Mouse (Mus musculus) erythroid progenitor cell, adult 5-6 weeks (primary cell): ENCODE data around the gene Tas2r126. TPM values are rescaled to one million over a fixed set of nuclear protein-coding genes. Genes with fewer than 3 reads are reported as not detected.

ENCODE experiments used
- ATAC-seq: replicated peaks from 2 replicates; pipeline ENCODE4 v1.8.0; 2016; ENCODE audit warnings: moderate number of reproducible peaks, mild to moderate bottlenecking, moderate TSS enrichment, inconsistent platforms; ENCODE audit not compliant: poor library complexity, low FRiP score, severe bottlenecking
- total RNA-seq, 2 experiments: library from RNA; stranded (forward) in 1 of 2; stranded (reverse) in 1 of 2; fragments of 150-400 nt in 1 of 2; fragments of 186-747, 209-891 nt in 1 of 2; gene quantifications; 2 replicates each; pipeline versions ENCODE4 v1.2.3 to v1.2.4; 2015 to 2017; ENCODE audit warnings: low replicate concordance in 2 of 2

Tas2r126 gene
- total RNA-seq, 2 experiments from 2014 or later = not detected

GRCm38 (mm10) chr6:42476235-42476634 is 41.9 kb downstream of the Tas2r126 start, which contains the start of gene Olfr457:
Gene Olfr457 (minus strand): TSS chr6:42476335.
- ATAC-seq = no peak

- ATAC-seq = no peak
Observed at GRCm38 (mm10) chr6:42484633-42485032, 50.3 kb downstream of the Tas2r126 start.

Other genes with a start within 250 kb of the Tas2r126 start
- gene Tas2r144, start 219.2 kb upstream of the Tas2r126 start, total RNA-seq (2015; ENCODE audit: low replicate concordance) = not detected in 2 replicates
- not detected in 2 replicates for gene Tas2r144, start 219.2 kb upstream of the Tas2r126 start, total RNA-seq (2017; ENCODE audit: low replicate concordance)
- 5.4 and 20.1 TPM in 2 replicates for gene Gstk1, start 188.6 kb upstream of the Tas2r126 start, total RNA-seq (2015; ENCODE audit: low replicate concordance)
- gene Gstk1, start 188.6 kb upstream of the Tas2r126 start, total RNA-seq (2017; ENCODE audit: low replicate concordance) = 2.1 and 3.8 TPM in 2 replicates
- gene Tmem139, start 172.6 kb upstream of the Tas2r126 start, total RNA-seq (2015; ENCODE audit: low replicate concordance) = not detected in 2 replicates
- not detected in 2 replicates for gene Tmem139, start 172.6 kb upstream of the Tas2r126 start, total RNA-seq (2017; ENCODE audit: low replicate concordance)
- gene Casp2, start 169.6 kb upstream of the Tas2r126 start, total RNA-seq (2015; ENCODE audit: low replicate concordance) = 66.3 and 108 TPM in 2 replicates
- gene Casp2, start 169.6 kb upstream of the Tas2r126 start, total RNA-seq (2017; ENCODE audit: low replicate concordance) = 46.6 and 60.7 TPM in 2 replicates
- 1.3 TPM in 1 of 2 replicates, not detected in the other for gene Clcn1, start 147.8 kb upstream of the Tas2r126 start, total RNA-seq (2015; ENCODE audit: low replicate concordance)
- 0.38 TPM in 1 of 2 replicates, not detected in the other for gene Clcn1, start 147.8 kb upstream of the Tas2r126 start, total RNA-seq (2017; ENCODE audit: low replicate concordance)
- gene Fam131b, start 109.9 kb upstream of the Tas2r126 start, total RNA-seq (2015; ENCODE audit: low replicate concordance) = not detected in 2 replicates
- gene Fam131b, start 109.9 kb upstream of the Tas2r126 start, total RNA-seq (2017; ENCODE audit: low replicate concordance) = not detected in 2 replicates
- gene Zyx, start 84.9 kb upstream of the Tas2r126 start, total RNA-seq (2015; ENCODE audit: low replicate concordance) = 37.3 and 45.0 TPM in 2 replicates
- 5.9 and 12.8 TPM in 2 replicates for gene Zyx, start 84.9 kb upstream of the Tas2r126 start, total RNA-seq (2017; ENCODE audit: low replicate concordance)
- not detected in 2 replicates for gene Epha1, start 61.3 kb upstream of the Tas2r126 start, total RNA-seq (2015; ENCODE audit: low replicate concordance)
- gene Epha1, start 61.3 kb upstream of the Tas2r126 start, total RNA-seq (2017; ENCODE audit: low replicate concordance) = not detected in 2 replicates
- not detected in 2 replicates for gene Tas2r143, start 34.3 kb upstream of the Tas2r126 start, total RNA-seq (2015; ENCODE audit: low replicate concordance)
- gene Tas2r143, start 34.3 kb upstream of the Tas2r126 start, total RNA-seq (2017; ENCODE audit: low replicate concordance) = not detected in 2 replicates
- not detected in 2 replicates for gene Tas2r135, start 29.1 kb upstream of the Tas2r126 start, total RNA-seq (2015; ENCODE audit: low replicate concordance)
- not detected in 2 replicates for gene Tas2r135, start 29.1 kb upstream of the Tas2r126 start, total RNA-seq (2017; ENCODE audit: low replicate concordance)
- gene Olfr458, start 30.7 kb downstream of the Tas2r126 start, total RNA-seq (2015; ENCODE audit: low replicate concordance) = not detected in 2 replicates
- not detected in 2 replicates for gene Olfr458, start 30.7 kb downstream of the Tas2r126 start, total RNA-seq (2017; ENCODE audit: low replicate concordance)
- not detected in 2 replicates for gene Olfr457, start 41.8 kb downstream of the Tas2r126 start, total RNA-seq (2015; ENCODE audit: low replicate concordance)
- not detected in 2 replicates for gene Olfr457, start 41.8 kb downstream of the Tas2r126 start, total RNA-seq (2017; ENCODE audit: low replicate concordance)
- not detected in 2 replicates for gene Olfr456, start 52.7 kb downstream of the Tas2r126 start, total RNA-seq (2015; ENCODE audit: low replicate concordance)
- not detected in 2 replicates for gene Olfr456, start 52.7 kb downstream of the Tas2r126 start, total RNA-seq (2017; ENCODE audit: low replicate concordance)
- gene Olfr455, start 113.1 kb downstream of the Tas2r126 start, total RNA-seq (2015; ENCODE audit: low replicate concordance) = not detected in 2 replicates
- gene Olfr455, start 113.1 kb downstream of the Tas2r126 start, total RNA-seq (2017; ENCODE audit: low replicate concordance) = not detected in 2 replicates
- gene Tcaf3, start 163.2 kb downstream of the Tas2r126 start, total RNA-seq (2015; ENCODE audit: low replicate concordance) = not detected in 2 replicates
- not detected in 2 replicates for gene Tcaf3, start 163.2 kb downstream of the Tas2r126 start, total RNA-seq (2017; ENCODE audit: low replicate concordance)
- gene Tcaf2, start 210.7 kb downstream of the Tas2r126 start, total RNA-seq (2015; ENCODE audit: low replicate concordance) = not detected in 2 replicates
- not detected in 2 replicates for gene Tcaf2, start 210.7 kb downstream of the Tas2r126 start, total RNA-seq (2017; ENCODE audit: low replicate concordance)